Mouse (Mus musculus) liver, embryonic 13.5 days (tissue): ENCODE data around the gene Dlec1. TPM values are rescaled to one million over a fixed set of nuclear protein-coding genes. Genes with fewer than 3 reads are reported as not detected.

ENCODE experiments used
- ATAC-seq: fragments of 200-750 bp; cut with Nextera tagmentation; 2 replicates; pipeline ENCODE4 v1.8.0; 2017; ENCODE audit warnings: low read depth, mild to moderate bottlenecking, moderate number of reproducible peaks, moderate library complexity
- DNase-seq: peaks from one replicate; pipeline ENCODE4 v3.0.0; 2022
- H3K27ac ChIP-seq: fragments of 300-500 bp; sonication (generic); 2 replicates; pipeline ENCODE4 v1.5.1; 2015; ENCODE audit warnings: moderate library complexity, mild to moderate bottlenecking, inconsistent platforms
- H3K27me3 ChIP-seq: fragments of 300-500 bp; sonication (generic); 2 replicates; pipeline ENCODE4 v1.6.1; 2015; ENCODE audit warnings: mild to moderate bottlenecking, inconsistent platforms
- H3K36me3 ChIP-seq: fragments of 300-500 bp; sonication (generic); 2 replicates; pipeline ENCODE4 v1.6.1; 2015; ENCODE audit warnings: mild to moderate bottlenecking, inconsistent platforms
- H3K4me1 ChIP-seq: fragments of 300-500 bp; sonication (generic); replicated peaks from 2 replicates; pipeline ENCODE4 v1.6.1; 2015; ENCODE audit warnings: inconsistent platforms
- H3K4me2 ChIP-seq: fragments of 300-500 bp; sonication (generic); 2 replicates; pipeline ENCODE4 v1.6.1; 2015; ENCODE audit warnings: inconsistent platforms, mild to moderate bottlenecking, moderate library complexity
- H3K4me3 ChIP-seq: fragments of 300-500 bp; sonication (generic); replicated peaks from 2 replicates; pipeline ENCODE4 v1.5.1; 2015; ENCODE audit warnings: mild to moderate bottlenecking, inconsistent platforms
- H3K9ac ChIP-seq: fragments of 300-500 bp; sonication (generic); 2 replicates; pipeline ENCODE4 v1.6.1; 2015; ENCODE audit warnings: mild to moderate bottlenecking, inconsistent platforms
- H3K9me3 ChIP-seq: fragments of 300-500 bp; sonication (generic); replicated peaks from 2 replicates; pipeline ENCODE4 v1.6.1; 2016; ENCODE audit warnings: inconsistent platforms
- WGBS: fragments of 180-500 bp; shearing (Covaris S2); methylation state at CpG from one replicate; pipeline ENCODE4 v1.1.7; 2015; ENCODE audit not compliant: insufficient replicate concordance; 5-methylcytosine and 5-hydroxymethylcytosine counted together
- polyA plus RNA-seq: library from polyadenylated mRNA; unstranded; fragments of >200 nt; fragmentation: Nextera tagmentation; extraction: Ambion mirVana; gene quantifications from 2 replicates; pipeline ENCODE4 v1.2.1, GENCODE M21; 2015

Dlec1 gene
- polyA plus RNA-seq, 1 experiment from 2014 or later = not detected

DNA sequence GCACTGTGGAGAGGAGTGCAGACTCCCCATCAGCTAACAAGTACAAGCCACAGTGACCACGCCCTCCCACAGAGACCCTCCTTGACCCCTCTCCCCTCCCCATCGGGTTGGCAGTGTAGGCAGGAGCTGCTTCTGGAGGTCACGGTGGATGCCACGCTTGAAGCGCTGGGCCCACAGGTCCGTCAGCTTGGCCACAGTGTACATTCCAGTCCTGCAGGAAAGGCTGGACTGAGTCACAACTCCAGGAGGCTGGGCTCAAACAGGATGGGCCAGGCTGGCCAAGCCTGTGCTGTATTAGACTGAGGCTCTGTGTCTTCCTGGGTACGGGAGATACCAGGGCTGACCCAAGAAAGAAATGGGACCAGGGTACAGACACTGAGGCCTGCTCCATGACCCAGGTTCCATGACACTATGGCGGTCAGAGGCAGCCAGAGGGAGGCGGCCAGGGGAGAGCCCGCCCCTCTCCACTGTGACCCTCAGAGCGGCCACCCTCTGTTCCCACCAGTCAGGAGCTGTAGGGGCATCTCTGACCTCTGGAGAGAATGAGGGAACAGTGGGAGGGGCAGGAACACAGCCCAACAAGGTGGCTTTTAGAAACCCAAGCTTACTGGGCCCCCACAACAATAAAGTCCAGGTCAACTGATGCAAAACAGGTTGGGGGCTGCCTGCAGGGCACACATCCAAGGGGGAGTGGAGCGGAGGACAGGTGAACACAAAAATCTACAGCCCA is 10.5 kb upstream of the Dlec1 start:
- Histone ChIP-seq H3K4me1 (peaks cover 23% of the 10 kb centered on the region), H3K27me3 (peaks cover 86% of the 10 kb centered on the region), H3K9ac (no peak overlapping the region), H3K27ac (no peak overlapping the region), H3K9me3 (no peaks in the 10 kb centered on the region), H3K36me3 (no peaks in the 10 kb centered on the region), H3K4me3 (no peak overlapping the region), H3K4me2 (no peak overlapping the region)
- 59% methylated on average over 12 of the region's 12 CpGs for WGBS
- ATAC-seq (no peak), DNase-seq (no peak)

DNA sequence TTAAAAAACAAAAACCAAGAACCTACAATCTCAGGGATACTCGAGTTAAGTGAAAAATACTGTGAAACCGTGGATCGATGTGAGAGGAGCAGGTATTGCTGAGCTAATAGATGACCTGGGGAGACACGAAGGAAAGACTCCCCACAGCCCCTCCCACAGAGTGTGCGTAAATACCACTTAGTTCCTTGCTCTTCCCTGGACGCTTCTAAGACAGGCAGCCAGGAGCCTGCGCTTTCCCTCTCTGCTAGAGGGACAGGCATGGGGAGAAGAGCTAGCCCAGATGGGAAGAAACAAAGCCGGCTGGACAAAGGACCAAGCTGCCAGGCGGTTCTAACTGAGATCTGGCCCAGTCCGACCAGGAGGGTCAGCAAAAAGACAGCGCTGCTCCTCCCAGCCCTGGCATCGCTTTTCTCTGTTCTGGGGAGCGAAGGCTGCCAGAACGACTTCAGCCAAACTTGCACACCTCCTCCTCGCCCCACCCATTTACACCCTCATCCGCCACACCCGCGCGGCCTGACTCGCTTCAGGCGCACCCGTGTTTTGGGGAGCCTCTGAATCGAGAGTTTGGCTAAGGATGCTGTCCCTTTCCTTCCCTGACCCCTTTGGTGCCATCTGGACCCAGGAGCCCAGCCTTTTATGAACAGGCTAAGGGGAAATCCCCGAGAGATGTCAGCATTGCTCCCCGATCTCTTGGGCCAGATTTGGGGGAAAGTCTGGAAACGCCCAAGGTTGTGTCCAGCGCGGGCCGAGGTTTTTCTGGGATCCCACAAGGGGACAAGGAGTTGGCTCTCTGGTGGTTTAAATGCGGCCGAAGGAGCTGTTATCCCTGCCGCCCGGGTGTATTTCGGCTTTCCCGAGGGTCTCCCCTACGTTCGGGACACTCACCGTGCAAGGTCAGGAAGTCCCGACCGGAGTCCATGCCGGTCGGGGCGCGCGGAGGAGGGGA is 9.5 kb upstream of the Dlec1 start:
- H3K4me1 ChIP-seq = peaks cover 20% of the 10 kb centered on the region
- H3K27ac ChIP-seq = no peak overlapping the region
- ATAC-seq (no peak), DNase-seq (no peak)
- WGBS = 5% methylated on average over 45 of the region's 45 CpGs
- peaks cover 82% of the 10 kb centered on the region for H3K27me3 ChIP-seq
- H3K36me3 ChIP-seq = no peaks in the 10 kb centered on the region
- no peaks in the 10 kb centered on the region for H3K9me3 ChIP-seq
- H3K9ac ChIP-seq = peak overlapping the region; percentile 13; the same call in 1 of the 2 replicates
- H3K4me2 ChIP-seq = peak overlapping the region; percentile 58
- peak overlapping the region; percentile 47 for H3K4me3 ChIP-seq

DNA sequence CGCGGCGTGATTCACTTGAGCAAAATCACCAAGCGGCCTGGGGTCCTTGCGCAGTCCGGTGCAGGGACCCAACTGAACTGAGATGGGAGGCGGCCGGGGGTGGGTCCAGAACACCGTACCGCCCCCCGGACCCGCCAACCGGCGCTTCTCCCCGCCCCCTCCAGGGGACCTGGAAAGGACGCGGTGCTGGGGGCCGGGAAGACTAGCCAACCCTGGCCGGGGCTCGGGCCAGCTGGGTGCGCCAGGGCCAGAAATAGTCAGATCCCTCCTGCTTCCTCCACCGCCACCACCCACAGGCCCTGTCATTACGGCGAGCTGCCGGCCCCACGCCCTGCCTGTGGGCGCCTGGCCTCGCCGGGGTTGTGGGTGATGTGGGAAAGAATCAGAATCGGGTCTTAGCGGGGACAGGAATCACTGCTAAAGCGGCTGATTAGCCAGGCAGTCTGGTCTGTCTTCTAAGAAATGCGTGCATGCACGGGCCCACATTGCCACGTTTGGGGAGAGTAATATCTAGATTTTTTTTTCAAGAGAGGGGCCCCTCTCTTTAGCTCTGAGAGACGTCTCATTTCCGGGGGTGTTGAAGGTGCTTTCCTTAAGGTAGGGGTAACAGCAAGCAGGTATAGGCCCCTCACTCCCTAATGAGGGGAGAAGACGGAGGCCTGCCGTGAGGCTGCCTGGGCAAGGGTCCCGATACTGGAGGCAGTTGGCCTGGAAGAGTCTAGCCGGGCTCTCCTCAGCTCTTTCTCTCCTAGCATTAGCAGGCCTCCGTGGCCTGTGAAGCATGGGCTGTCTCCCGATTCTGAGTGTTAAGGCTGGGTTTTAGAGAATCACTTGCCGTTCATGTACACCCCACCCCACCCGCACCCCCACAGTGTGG is 8.6 kb upstream of the Dlec1 start, which contains the start of gene Plcd1:
Gene Plcd1, minus strand, starts transcription at position 84 of the 877 bp plus-strand sequence.
- ATAC-seq = peak; percentile 53; the same call in 1 of the 2 replicates
- 10% methylated on average over 45 of the region's 45 CpGs for WGBS
- no peak within 1 kb of the TSS for H3K27ac ChIP-seq

DNA sequence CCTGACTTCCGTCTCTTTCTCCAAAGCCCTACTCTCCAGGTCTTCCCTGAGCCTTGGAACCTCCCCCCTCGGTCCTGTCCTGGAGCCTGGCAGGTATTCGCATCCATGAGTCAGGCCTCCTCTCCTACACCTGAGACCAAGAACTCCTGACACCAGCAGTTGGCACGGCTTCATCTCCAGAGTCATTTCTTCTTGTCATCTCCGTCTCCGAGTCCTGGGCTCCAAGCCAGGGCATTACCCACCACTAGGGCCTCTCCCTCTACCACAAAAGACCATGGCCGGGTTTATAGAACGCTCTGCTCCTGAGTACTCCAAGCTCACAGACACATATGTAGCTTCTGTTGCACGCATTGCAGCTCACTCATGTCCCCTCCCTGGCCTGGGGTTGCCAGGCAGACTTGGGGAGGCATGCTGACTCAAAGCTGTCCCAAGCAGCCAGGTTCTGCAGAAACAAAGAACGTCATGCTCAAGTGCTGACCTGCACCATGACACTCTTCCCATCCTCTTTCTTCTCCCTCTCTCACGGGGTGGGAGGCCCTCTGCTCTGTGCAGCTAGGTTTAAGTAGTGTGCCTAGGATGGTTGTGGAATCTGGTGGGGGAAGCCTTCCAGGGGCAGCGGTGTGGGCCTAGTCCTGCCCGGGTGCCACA is 7.7 kb upstream of the Dlec1 start:
- H3K27ac ChIP-seq = no peak overlapping the region
- H3K9ac ChIP-seq = no peak overlapping the region
- no peak overlapping the region for H3K4me2 ChIP-seq
- ATAC-seq (no peak), DNase-seq (no peak)
- no peaks in the 10 kb centered on the region for H3K9me3 ChIP-seq
- peaks cover 9% of the 10 kb centered on the region; the same call in 1 of the 2 replicates for H3K4me1 ChIP-seq
- H3K4me3 ChIP-seq = no peak overlapping the region
- H3K36me3 ChIP-seq = no peaks in the 10 kb centered on the region
- 62% methylated on average over 13 of the region's 13 CpGs for WGBS
- peaks cover 72% of the 10 kb centered on the region for H3K27me3 ChIP-seq

More for the DNA sequence above, 8.6 kb upstream of the Dlec1 start, which contains the start of gene Plcd1:
- Histone ChIP-seq H3K4me1 (peaks cover 10% of the 10 kb centered on the region), H3K36me3 (no peaks in the 10 kb centered on the region), H3K9ac (peak within 1 kb of the TSS; percentile 13; the same call in 1 of the 2 replicates), H3K4me3 (peak within 1 kb of the TSS; percentile 47), H3K4me2 (peak within 1 kb of the TSS; percentile 58), H3K9me3 (no peaks in the 10 kb centered on the region), H3K27me3 (peaks cover 76% of the 10 kb centered on the region)
- DNase-seq = no peak

DNA sequence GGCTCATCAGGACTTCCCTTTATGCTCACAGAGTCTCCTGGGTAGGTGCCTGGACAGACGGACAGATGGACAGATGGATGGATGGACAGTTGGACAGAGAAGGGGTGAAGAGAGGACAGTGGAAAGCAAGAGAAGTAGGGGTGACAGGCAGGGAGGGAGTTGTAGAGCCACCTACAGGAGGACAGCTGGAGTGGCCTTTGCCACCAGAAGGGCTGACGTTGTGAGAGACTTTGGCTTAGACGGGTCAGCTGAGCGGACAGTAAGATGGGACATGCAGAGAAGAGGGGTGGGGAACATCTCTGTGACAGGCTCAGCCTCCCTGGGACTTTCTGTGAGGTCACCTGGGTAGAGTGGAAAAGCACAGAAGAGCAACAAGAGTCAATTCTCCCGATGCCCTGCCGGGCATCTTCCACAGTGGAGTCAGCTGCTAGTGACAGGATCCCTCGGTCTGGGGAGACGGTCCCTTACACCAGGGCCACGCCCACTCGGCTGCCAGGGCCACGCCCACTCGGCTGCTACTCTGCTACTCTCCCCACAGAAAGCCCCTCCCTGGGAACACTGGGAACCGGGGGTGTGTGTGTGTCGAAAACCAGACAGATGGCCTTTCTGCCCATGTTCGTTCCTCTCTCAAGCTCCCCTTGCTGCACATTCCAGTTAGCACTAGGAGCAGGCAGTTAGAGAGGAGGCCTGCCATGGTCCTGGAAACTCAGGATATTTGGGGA is 1.9 kb upstream of the Dlec1 start:
- WGBS = 17% methylated on average over 15 of the region's 15 CpGs
- DNase-seq = no peak

DNA sequence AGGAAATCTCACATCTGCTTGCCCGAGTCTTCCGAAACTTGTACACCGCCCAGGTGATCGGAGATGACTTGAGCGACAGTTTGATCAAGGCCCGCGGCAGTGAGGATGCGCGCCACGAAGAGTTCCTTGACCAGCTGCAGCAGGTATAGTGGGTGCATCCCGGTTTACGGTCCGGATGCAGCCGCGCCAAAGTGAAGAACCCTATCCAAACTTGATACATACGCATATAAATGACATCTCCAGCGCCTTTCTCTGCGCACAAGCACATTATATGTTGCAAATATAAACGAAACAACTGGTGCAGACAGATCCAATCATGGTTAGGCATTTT is 470 bp downstream of the Dlec1 start:
- Histone ChIP-seq H3K9ac (peak overlapping the region; percentile 40; the same call in 1 of the 2 replicates), H3K4me1 (peaks cover 12% of the 10 kb centered on the region; the same call in 1 of the 2 replicates), H3K4me3 (peak overlapping the region; percentile 58), H3K36me3 (no peaks in the 10 kb centered on the region), H3K9me3 (no peaks in the 10 kb centered on the region), H3K27ac (no peak overlapping the region), H3K27me3 (peaks cover 20% of the 10 kb centered on the region), H3K4me2 (peak overlapping the region; percentile 72)
- 3% methylated on average over 19 of the region's 19 CpGs for WGBS
- DNase-seq (no peak), ATAC-seq (no peak)

More for the DNA sequence above, 1.9 kb upstream of the Dlec1 start:
- no peak overlapping the region for H3K27ac ChIP-seq
- H3K4me1 ChIP-seq = peaks cover 12% of the 10 kb centered on the region; the same call in 1 of the 2 replicates
- no peak overlapping the region for H3K9ac ChIP-seq
- H3K36me3 ChIP-seq = no peaks in the 10 kb centered on the region
- H3K4me2 ChIP-seq = no peak overlapping the region
- H3K9me3 ChIP-seq = no peaks in the 10 kb centered on the region
- peaks cover 38% of the 10 kb centered on the region for H3K27me3 ChIP-seq
- H3K4me3 ChIP-seq = no peak overlapping the region
- peak; percentile 34; the same call in 1 of the 2 replicates for ATAC-seq

DNA sequence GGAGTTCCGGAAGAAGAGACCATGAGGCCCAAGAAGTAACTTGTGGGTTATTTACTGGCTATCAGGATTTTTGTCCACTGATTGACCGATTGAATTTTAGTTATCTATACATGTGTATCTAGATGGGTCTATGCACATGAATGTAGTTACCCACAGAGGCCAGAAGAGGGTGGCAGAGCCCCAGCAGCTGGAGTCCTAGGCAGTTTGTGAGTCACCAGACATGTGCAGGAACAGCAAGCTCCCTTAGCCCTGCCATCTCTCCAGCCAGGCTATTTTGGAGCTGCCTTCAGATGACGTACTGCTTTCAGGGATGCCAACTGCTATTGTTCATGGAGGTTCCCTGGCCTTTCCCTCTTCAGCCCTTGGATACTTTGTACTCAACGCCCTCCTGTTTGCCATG is 5.3 kb downstream of the Dlec1 start:
- Histone ChIP-seq H3K36me3 (no peaks in the 10 kb centered on the region), H3K4me3 (no peak overlapping the region), H3K9me3 (no peaks in the 10 kb centered on the region), H3K4me1 (peaks cover 7% of the 10 kb centered on the region; the same call in 1 of the 2 replicates), H3K4me2 (no peak overlapping the region), H3K9ac (no peak overlapping the region), H3K27me3 (peaks cover 13% of the 10 kb centered on the region), H3K27ac (no peak overlapping the region)
- DNase-seq (no peak), ATAC-seq (no peak)
- WGBS = 73% methylated on average over 4 of the region's 4 CpGs

DNA sequence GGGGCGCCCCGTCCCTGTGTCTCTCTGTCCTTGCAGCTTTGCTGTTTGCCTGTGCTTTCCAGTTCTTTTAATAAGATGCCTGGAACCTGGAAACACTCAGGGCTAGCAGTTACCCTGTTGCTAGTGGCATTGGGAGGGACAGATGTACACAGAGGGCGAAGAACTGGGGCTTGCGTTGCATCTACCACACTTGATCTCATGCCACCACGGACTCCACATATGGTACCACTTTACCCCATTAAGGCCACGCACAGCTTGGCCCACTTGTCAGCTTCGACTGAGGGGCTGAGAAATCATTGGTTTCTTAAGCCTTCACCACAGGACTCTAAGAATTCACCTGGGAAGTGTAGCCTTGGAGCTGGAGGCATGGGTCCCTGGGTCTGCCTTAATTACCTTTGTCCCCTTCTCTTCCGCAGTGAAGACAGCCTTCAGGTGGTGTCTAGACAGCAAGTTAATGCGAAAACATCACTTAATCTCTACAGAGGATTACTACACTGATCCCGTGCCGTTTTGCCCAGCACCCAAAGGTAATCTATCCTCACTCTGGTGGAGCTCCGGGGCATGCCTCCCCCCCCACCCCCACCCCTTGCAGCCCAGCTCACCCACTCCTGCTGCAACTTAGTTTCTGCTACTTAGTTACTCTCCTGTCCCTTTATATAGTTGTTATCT is 7.5 kb downstream of the Dlec1 start:
- no peaks in the 10 kb centered on the region for H3K36me3 ChIP-seq
- H3K9ac ChIP-seq = no peak overlapping the region
- no peak overlapping the region for H3K4me3 ChIP-seq
- 60% methylated on average over 12 of the region's 12 CpGs for WGBS
- no peak overlapping the region for H3K4me2 ChIP-seq
- no peak for ATAC-seq
- no peaks in the 10 kb centered on the region; the same call in 1 of the 2 replicates for H3K4me1 ChIP-seq
- H3K27me3 ChIP-seq = no peaks in the 10 kb centered on the region
- H3K9me3 ChIP-seq = no peaks in the 10 kb centered on the region
- no peak for DNase-seq
- no peak overlapping the region for H3K27ac ChIP-seq

DNA sequence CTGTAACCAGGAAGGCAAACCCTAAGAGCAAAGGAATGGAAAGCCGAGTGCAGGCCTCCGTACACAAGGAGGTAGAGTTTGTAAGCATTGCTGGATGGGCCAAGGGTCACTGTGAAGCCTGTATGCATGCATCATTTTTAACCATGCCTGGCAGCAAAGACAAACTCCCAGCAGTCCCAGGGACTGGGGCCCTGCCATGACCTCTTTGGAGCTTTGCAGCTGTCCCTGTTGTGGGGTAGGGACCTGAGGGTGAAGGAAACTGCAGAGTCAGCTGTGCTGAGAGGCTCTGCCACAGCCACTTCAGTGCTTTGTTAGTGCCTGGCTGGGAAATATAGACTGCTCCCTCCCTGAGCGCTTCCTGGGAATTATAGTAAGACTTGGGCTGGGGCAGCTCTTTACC is 8.4 kb downstream of the Dlec1 start:
- Histone ChIP-seq H3K36me3 (no peaks in the 10 kb centered on the region), H3K4me3 (no peak overlapping the region), H3K9ac (no peak overlapping the region), H3K4me2 (no peak overlapping the region), H3K4me1 (no peaks in the 10 kb centered on the region; the same call in 1 of the 2 replicates), H3K27ac (no peak overlapping the region), H3K9me3 (no peaks in the 10 kb centered on the region), H3K27me3 (no peaks in the 10 kb centered on the region)
- DNase-seq = no peak
- WGBS = 55% methylated on average over 3 of the region's 3 CpGs
- no peak for ATAC-seq
